Mouse (Mus musculus) kidney, adult 9 months (tissue): ENCODE measurements around the gene Rft1.

ENCODE experiments used
- DNase-seq: peaks from one replicate; pipeline ENCODE4 v3.0.0; 2022

The Rft1 gene

DNA sequence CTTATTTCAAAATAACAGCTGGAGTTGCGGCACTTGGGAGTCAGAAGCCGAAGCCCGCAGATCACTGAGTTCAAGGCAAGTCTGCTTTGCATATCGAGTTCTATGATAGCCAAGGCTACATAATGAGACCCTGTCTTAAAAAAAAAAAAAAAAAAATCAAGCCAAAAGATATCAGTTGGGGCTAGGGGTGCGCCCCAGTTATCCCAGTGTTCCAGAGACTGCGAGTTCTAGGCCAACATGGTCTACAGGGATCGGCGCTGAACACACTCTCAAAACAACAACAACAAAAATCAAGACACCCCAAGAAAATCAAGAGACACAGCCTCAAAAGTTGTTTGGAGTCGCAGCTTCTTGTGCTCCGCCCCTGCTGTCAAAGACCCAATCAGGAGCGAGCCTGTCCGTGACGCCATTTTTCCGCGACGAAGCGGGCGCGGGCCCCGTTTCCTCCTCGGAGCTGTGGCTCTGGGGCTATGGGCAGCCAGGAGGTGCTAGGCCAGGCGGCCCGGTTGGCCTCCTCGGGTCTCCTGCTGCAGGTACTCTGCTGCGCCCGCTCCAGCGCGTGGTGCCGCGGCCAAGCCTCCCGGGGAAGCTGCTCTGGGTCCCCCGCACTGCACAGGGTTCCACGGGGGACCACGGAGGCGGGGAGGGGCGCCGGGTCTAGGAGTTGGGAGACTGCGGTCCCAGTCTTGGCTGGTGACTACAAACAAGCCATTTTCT lies at the start of gene Rft1:
Gene Rft1, plus strand, starts transcription at position 418 of the 717 bp plus-strand sequence.
- DNase-seq = peak; percentile 98

- DNase-seq = no peak
Observed at GRCm38 (mm10) chr14:30606817-30607216, 47.3 kb upstream of the Rft1 start.

DNA sequence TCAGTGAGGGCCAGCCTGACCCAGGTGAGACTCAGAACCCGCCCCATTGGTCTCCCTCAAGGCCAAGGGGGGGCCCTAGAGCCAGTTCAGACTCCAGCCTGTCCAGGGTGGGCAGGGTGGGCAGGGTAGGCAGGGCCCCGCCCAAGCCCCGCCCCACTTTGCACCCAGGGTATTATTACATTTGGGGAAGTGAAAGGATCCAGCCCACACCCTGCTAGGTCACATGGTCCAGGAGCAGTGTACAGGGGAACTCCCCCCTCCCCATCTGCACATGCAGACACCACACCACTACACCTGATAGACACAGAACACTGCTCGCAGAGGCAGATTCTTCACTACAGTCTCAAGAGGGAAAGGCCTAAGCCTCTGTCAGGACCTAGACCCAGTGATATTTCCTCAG lies 46.5 kb upstream of the Rft1 start:
- DNase-seq = no peak

GRCm38 (mm10) chr14:30608176-30608575 lies 46.0 kb upstream of the Rft1 start:
- no peak for DNase-seq

- no peak for DNase-seq
Observed at GRCm38 (mm10) chr14:30609499-30609898, 44.7 kb upstream of the Rft1 start.

DNA sequence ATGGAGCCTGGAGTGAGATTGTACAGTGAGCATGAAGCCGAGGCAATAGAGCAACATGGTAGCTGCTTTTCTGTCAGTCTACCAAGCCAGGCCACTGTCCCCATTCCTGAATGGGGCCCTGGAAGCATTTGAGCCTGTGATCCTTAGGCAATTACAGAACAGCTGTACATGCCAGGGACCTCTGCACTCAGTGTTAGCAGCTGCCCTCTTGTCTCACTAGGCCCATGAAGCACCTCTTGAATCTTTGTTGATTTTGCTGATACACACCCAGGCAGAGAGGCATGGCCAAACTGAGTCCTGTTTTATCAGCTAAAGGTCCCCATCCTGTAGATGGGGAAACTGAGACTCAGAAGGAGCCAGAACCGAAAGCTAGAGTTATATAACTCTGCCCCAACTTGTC lies 43.9 kb upstream of the Rft1 start:
- DNase-seq = no peak

DNA sequence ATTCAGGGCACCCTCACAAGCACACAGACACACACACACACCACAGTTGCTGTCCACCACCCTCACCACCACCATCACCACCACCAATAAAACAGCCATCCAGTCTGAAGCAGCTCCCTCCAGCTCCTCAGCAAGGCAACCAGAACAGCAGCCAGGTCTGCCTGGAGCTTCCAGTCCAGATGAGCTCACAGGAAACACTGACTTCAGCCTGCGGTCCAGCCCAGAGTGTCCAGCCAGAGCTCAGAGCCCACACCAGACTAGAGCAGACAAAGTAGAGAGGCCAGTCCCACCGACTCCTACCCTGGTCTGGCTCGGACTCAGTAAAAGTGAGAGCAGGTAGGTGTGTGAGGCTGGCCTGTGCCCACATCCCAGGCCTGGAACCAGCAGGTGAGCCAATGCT lies 43.2 kb upstream of the Rft1 start:
- DNase-seq = no peak

- DNase-seq = peak; percentile 74
Observed at GRCm38 (mm10) chr14:30612523-30612922, 41.6 kb upstream of the Rft1 start.

DNA sequence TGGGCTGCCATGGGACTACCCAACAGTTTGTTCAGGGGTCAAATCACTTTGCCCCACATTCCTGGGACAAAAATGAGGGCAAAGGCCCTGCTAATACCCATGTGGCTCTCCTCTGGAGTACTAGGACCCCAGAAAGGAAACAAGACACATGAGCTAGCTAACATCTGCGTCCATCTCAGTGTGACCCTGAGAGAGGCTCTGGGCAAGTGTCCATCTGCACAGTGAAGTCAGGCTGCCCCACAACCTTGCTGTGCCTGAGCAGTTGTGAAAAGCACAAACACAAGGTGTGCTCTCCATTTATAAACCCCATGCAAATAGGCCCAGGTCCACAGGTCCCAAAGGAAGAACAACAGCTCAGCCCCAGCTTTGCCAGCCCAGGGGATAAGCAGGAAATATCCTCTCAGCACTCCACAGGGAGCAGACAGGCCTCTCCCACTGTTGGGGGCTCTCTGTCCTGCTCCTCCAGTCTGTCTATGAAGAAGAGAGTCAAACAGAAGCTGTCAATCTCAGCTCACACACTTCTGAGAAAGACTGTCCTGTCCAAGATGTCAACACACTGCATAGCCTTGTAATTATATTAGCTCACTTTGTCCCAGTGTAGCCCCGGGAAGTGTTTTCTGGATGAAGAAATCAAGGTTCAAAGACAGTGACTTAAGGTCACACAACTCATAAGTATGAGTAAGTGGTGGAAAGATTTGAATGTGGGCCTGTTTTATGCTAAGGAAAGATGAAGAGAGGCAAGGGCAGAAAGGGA lies 41.0 kb upstream of the Rft1 start:
- DNase-seq = no peak

GRCm38 (mm10) chr14:30616751-30617150 lies 37.4 kb upstream of the Rft1 start:
- no peak for DNase-seq

- DNase-seq = no peak
Observed at GRCm38 (mm10) chr14:30618746-30619275, 35.3 kb upstream of the Rft1 start.

GRCm38 (mm10) chr14:30619982-30620578 lies 34.1 kb upstream of the Rft1 start:
- no peak for DNase-seq

GRCm38 (mm10) chr14:30622130-30622529 lies 32.0 kb upstream of the Rft1 start:
- peak; percentile 86 for DNase-seq

DNA sequence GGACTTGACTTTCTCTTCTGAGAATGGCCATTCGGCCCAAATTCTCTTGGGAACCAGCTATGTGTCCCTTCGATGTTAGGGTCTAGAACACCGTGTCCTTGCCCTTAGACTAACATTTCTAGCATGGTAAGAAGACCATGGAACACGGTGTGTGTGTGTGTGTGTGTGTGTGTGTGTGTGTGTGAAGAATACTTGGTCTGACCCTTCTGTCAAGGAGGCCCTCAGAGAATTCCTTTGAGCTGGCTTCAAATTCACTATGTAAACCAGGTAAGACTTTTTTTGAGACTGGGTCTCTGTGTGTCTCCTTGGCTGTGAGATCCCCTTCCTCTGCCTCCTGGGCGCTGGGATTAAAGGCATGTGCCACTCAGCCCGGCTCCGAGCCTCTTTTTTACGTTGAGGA lies 31.6 kb upstream of the Rft1 start:
- DNase-seq = no peak

- DNase-seq = no peak
Observed at GRCm38 (mm10) chr14:30624277-30624721, 29.9 kb upstream of the Rft1 start.

DNA sequence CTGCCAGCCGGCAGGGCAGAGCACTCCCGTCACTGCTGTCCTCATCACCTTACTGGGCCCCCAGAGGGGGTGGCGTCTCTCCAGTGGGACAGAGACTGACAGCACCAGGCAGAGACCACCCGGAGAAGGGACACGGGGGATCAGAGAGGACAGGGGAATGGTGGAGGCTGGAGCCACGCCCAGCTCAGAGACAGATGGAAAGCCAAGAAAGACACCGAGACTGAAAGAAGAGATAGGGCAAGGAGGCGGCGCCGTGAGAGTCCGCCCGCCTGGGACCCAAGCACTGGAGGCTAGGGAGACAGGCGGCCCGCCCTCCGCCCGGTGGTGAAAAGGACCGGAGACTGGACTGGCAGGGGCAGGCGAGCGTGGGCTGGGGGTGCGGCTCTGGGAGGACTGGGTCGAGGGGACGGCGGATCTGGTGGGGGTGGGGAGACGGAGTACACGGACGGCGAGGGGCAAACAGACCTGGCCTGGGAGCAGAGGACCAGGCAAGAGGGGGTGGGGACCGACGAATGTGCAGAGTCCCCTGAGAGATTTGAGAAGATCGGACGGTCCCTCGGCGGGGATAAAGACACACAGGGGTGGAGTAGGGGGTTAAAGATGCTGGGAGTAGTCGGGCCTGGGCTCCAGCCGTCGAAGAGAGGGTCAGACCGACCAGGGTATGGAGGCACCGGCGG lies 28.9 kb upstream of the Rft1 start:
- no peak for DNase-seq

- DNase-seq = peak; percentile 87
Observed at GRCm38 (mm10) chr14:30625856-30626726, 28.1 kb upstream of the Rft1 start, which contains the start of gene Prkcd. Gene Prkcd (minus strand): TSS chr14:30626210.

DNA sequence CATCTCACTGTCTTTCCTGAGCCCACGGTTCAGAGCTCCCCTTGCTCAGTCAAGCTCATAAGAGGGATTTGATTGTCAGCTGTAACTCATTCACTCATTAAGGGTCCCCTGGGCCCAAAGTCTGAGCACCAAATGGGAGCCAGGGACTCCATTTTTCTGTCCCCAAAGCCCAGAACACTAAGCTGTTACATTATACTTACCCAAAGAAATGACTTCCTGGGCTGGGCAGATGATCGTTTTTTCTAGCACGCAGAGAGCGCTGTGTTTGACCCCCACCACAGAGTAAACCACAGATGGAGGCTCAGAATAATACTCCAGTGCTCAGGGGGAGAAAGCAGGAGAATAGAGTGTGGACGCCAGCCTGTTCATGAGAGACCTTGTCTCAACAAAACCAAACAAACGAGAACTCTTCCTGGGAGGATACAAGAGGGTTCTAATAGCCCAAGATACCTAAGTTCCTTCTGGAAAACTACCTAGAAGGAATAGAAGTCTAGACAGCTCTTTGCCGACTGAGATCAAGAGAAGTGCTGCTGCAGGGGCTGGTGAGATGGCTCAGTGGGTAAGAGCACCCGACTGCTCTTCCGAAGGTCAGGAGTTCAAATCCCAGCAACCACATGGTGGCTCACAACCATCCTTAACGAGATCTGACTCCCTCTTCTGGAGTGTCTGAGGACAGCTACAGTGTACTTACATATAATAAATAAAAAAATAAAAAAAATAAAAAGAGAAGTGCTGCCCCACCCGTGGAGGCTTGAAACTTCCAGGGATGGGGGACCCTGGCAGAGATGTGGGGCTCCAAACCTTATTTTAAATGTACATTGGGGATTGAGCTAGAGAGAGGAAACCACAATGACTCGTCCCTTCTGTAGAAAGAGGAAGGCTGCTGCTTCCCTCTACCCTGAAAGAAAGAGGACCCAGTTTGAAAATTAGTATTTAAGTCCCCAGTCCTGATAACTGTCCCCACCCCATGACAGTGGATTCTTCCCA lies 27.1 kb upstream of the Rft1 start:
- no peak for DNase-seq

GRCm38 (mm10) chr14:30628235-30628634 lies 25.9 kb upstream of the Rft1 start:
- no peak for DNase-seq

DNA sequence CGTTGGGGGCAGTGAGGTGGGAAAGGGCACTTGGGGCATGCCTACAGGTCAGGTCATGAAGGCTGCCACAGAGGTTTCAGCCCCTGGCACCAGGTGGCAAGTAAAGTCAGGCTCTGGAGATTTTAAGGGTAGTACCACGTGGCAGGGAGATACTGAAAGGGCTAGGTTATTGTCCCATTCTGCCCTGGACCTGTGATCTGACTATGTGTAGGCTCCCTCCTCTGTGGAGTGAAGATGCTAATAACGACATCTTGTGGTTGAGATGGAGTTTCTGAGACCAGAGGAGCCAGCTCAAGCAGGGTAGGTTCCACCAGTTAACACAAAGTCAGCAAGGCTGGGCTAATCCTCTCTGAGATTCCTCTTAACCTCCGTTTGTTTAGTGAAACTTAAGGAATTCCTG lies 24.3 kb upstream of the Rft1 start:
- DNase-seq = no peak
